Mouse (Mus musculus) cerebellum, postnatal 14 days (tissue): ENCODE measurements at regions not wholly inside any gene's neighbourhood (a gene's known extent, or its start where the extent isn't known, plus 50 kb on each side); places are given as distances from the start of the nearest gene placed in this dataset.
A peak's percentile ranks its signal among the peaks of the same experiment; 100 is the strongest.

Experiments used
- DNase-seq, 2 experiments: peaks; one replicate each; pipeline ENCODE4 v3.0.0; 2021; ENCODE audit warnings: mixed read lengths in 2 of 2

DNA sequence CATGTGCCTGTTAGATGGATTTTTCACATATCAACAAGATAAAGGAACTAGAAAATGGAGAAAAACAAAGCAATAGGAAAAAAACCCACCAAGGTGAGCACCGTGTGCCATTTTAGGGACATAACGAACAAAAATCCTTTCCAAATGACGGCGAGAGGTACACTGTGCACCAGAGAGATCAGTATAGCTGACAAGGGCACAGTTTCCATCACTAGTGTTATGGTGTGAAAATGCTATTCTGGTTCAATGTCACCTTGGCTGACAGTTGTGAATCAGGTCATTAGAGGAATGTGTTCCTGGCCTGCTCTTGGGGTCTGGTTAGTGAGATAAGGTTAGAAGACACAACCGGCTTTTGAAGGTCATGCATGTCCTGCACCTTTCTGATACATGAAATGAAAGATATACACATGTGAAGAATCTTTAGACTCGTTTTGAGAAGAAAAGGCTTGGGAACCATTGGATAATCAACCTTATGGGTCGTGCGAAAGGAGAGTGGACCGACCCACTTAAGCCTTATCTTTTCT, 76.5 kb upstream of the P2ry1 start:
- no peak for DNase-seq

- DNase-seq = peak; percentile 2
Measured at GRCm38 (mm10) chr3:60928910-60929309, 73.7 kb upstream of the P2ry1 start.

DNA sequence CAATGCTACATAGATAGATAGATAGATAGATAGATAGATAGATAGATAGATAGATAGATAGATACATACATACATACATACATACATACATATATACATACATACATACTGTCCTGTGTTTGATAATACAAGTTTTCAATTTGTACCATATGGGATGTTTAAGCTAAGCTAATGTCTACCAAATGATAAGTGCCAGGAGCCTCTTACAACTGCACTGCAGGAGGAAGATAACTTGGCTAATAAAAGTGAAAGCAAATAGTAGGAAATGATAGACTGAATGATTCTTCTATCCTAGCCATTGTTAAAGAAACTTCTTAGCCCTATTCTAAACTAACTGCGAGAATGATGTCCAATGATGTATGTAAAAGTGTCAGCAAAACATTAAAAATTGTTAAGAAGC, 68.1 kb upstream of the P2ry1 start:
- DNase-seq = no peak

GRCm38 (mm10) chr3:60941451-60941850, 61.1 kb upstream of the P2ry1 start:
- no peak for DNase-seq

DNA sequence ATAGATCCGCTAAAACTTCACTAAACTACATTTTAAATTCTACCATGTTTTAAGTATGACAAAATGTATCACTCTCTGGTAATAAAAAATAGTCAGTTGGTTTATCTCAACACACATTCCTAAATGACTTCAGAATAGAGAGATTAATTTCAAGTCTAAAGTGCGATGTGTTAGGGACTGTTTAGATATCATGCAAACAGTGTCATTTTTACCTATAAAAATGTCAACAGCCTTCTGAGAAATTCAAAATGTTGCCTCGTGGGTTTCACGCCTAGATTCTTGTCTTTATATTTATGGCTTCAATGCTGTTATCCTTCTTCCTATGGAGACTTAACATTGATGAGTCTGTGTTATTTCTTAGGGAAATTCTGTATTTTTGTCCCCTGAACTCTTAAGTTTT, 53.7 kb upstream of the P2ry1 start:
- no peak for DNase-seq
